Mouse (Mus musculus) embryonic facial prominence, embryonic 11.5 days (tissue): Measurements from ENCODE around the gene Cacna2d3. TPM values are rescaled to one million over a fixed set of nuclear protein-coding genes. Genes with fewer than 3 reads are reported as not detected.

Experiments used
- ATAC-seq: fragments of 200-750 bp; cut with Nextera tagmentation; replicated peaks from 2 replicates; pipeline ENCODE4 v1.8.0; 2017; ENCODE audit warnings: low read depth; ENCODE audit not compliant: insufficient number of reproducible peaks, low FRiP score, low TSS enrichment
- DNase-seq: peaks from one replicate; pipeline ENCODE4 v3.0.0-alpha.2; 2015; ENCODE audit warnings: low spot score
- H3K27ac ChIP-seq: fragments of 300-500 bp; sonication (generic); replicated peaks from 2 replicates; pipeline ENCODE4 v1.5.1; 2014; ENCODE audit warnings: mild to moderate bottlenecking, low read depth, low read length, control low read depth
- H3K27me3 ChIP-seq: fragments of 300-500 bp; sonication (generic); 2 replicates; pipeline ENCODE4 v1.6.1; 2014; ENCODE audit warnings: mild to moderate bottlenecking, low read length, moderate library complexity, mixed read lengths; ENCODE audit not compliant: control insufficient read depth, insufficient read depth
- H3K36me3 ChIP-seq: fragments of 300-500 bp; sonication (generic); replicated peaks from 2 replicates; pipeline ENCODE4 v1.6.1; 2014; ENCODE audit warnings: low read depth, mild to moderate bottlenecking, low read length, moderate library complexity, mixed read lengths; ENCODE audit not compliant: control insufficient read depth, insufficient read depth
- H3K4me1 ChIP-seq: fragments of 300-500 bp; sonication (generic); 2 replicates; pipeline ENCODE4 v1.6.1; 2014; ENCODE audit warnings: low read length, mixed read lengths; ENCODE audit not compliant: control insufficient read depth, insufficient read depth
- H3K4me2 ChIP-seq: fragments of 300-500 bp; sonication (generic); 2 replicates; pipeline ENCODE4 v1.6.1; 2014; ENCODE audit warnings: low read depth, mild to moderate bottlenecking, control low read depth, low read length, moderate library complexity
- H3K4me3 ChIP-seq: fragments of 300-500 bp; sonication (generic); 2 replicates; pipeline ENCODE4 v1.5.1; 2014; ENCODE audit warnings: low read depth, low read length, control low read depth
- H3K9ac ChIP-seq: fragments of 300-500 bp; sonication (generic); replicated peaks from 2 replicates; pipeline ENCODE4 v1.6.1; 2014; ENCODE audit warnings: mild to moderate bottlenecking, control low read depth, low read length
- H3K9me3 ChIP-seq: fragments of 300-500 bp; sonication (generic); replicated peaks from 2 replicates; pipeline ENCODE4 v1.6.1; 2016; ENCODE audit warnings: mild to moderate bottlenecking, low read length, inconsistent platforms, mixed read lengths; ENCODE audit not compliant: control insufficient read depth
- WGBS: fragments of 180-500 bp; shearing (Covaris S2); extraction: QIAGEN DNeasy Blood & Tissue Kit; methylation state at CpG from one replicate; pipeline ENCODE4 v1.1.7; 2014; 5-methylcytosine and 5-hydroxymethylcytosine counted together
- polyA plus RNA-seq: library from polyadenylated mRNA; unstranded; fragments of >200 nt; fragmentation: Nextera tagmentation; extraction: Ambion mirVana; gene quantifications from 2 replicates; pipeline ENCODE4 v1.2.1, GENCODE M21; 2014

Gene Cacna2d3
- polyA plus RNA-seq, 1 experiment from 2014 or later, result 4.0 TPM

- Histone ChIP-seq H3K27me3 (no peaks in the 10 kb centered on the region), H3K27ac (no peak overlapping the region), H3K9me3 (no peaks in the 10 kb centered on the region), H3K4me3 (no peak overlapping the region), H3K9ac (no peak overlapping the region), H3K36me3 (no peaks in the 10 kb centered on the region), H3K4me1 (no peaks in the 10 kb centered on the region), H3K4me2 (no peak overlapping the region)
- DNase-seq (no peak), ATAC-seq (no peak)
- WGBS, result 76% methylated on average over 8 of the region's 8 CpGs
These were observed 93.5 kb downstream of the Cacna2d3 start for GRCm38 (mm10) chr14:29628213-29628612.

GRCm38 (mm10) chr14:29612436-29612835 is 109.2 kb downstream of the Cacna2d3 start:
- 82% methylated on average over 5 of the region's 5 CpGs for WGBS
- no peaks in the 10 kb centered on the region for H3K9me3 ChIP-seq
- no peaks in the 10 kb centered on the region for H3K27me3 ChIP-seq
- no peaks in the 10 kb centered on the region for H3K4me1 ChIP-seq
- no peak overlapping the region for H3K9ac ChIP-seq
- H3K4me3 ChIP-seq, result no peak overlapping the region
- no peak for DNase-seq
- no peaks in the 10 kb centered on the region for H3K36me3 ChIP-seq
- no peak overlapping the region for H3K4me2 ChIP-seq
- ATAC-seq, result no peak
- no peak overlapping the region for H3K27ac ChIP-seq

- no peaks in the 10 kb centered on the region for H3K27me3 ChIP-seq
- DNase-seq, result no peak
- ATAC-seq, result no peak
- 51% methylated on average over 6 of the region's 6 CpGs for WGBS
- H3K4me1 ChIP-seq, result no peaks in the 10 kb centered on the region
- H3K9ac ChIP-seq, result no peak overlapping the region
- no peaks in the 10 kb centered on the region for H3K9me3 ChIP-seq
- no peaks in the 10 kb centered on the region for H3K36me3 ChIP-seq
- no peak overlapping the region for H3K27ac ChIP-seq
- no peak overlapping the region for H3K4me3 ChIP-seq
- H3K4me2 ChIP-seq, result no peak overlapping the region
These were observed 112.9 kb downstream of the Cacna2d3 start for GRCm38 (mm10) chr14:29608761-29609160.

GRCm38 (mm10) chr14:29599428-29599827 is 122.2 kb downstream of the Cacna2d3 start:
- WGBS, result 62% methylated on average over 8 of the region's 8 CpGs
- no peak overlapping the region for H3K27ac ChIP-seq
- no peak overlapping the region for H3K4me2 ChIP-seq
- H3K4me3 ChIP-seq, result no peak overlapping the region
- H3K27me3 ChIP-seq, result no peaks in the 10 kb centered on the region
- ATAC-seq, result no peak
- no peak overlapping the region for H3K9ac ChIP-seq
- DNase-seq, result no peak
- no peaks in the 10 kb centered on the region for H3K36me3 ChIP-seq
- H3K4me1 ChIP-seq, result no peaks in the 10 kb centered on the region
- no peaks in the 10 kb centered on the region for H3K9me3 ChIP-seq

GRCm38 (mm10) chr14:29592896-29593295 is 128.8 kb downstream of the Cacna2d3 start:
- no peak overlapping the region for H3K9ac ChIP-seq
- ATAC-seq, result no peak

GRCm38 (mm10) chr14:29589628-29590027 is 132.0 kb downstream of the Cacna2d3 start:
- WGBS, result 88% methylated on average over 9 of the region's 9 CpGs

More at GRCm38 (mm10) chr14:29592896-29593295, 128.8 kb downstream of the Cacna2d3 start:
- Histone ChIP-seq H3K27me3 (no peaks in the 10 kb centered on the region), H3K36me3 (no peaks in the 10 kb centered on the region), H3K4me2 (no peak overlapping the region), H3K27ac (no peak overlapping the region), H3K4me3 (no peak overlapping the region), H3K4me1 (no peaks in the 10 kb centered on the region), H3K9me3 (no peaks in the 10 kb centered on the region)
- DNase-seq, result no peak
- WGBS, result 84% methylated on average over 4 of the region's 4 CpGs

GRCm38 (mm10) chr14:29581961-29582360 is 139.7 kb downstream of the Cacna2d3 start:
- WGBS, result 57% methylated on average over 2 of the region's 2 CpGs
- no peak overlapping the region for H3K27ac ChIP-seq

More at GRCm38 (mm10) chr14:29589628-29590027, 132.0 kb downstream of the Cacna2d3 start:
- DNase-seq (no peak), ATAC-seq (no peak)
- Histone ChIP-seq H3K9ac (no peak overlapping the region), H3K36me3 (no peaks in the 10 kb centered on the region), H3K27ac (no peak overlapping the region), H3K4me1 (no peaks in the 10 kb centered on the region), H3K4me3 (no peak overlapping the region), H3K27me3 (no peaks in the 10 kb centered on the region), H3K4me2 (no peak overlapping the region), H3K9me3 (no peaks in the 10 kb centered on the region)

GRCm38 (mm10) chr14:29577786-29578185 is 143.9 kb downstream of the Cacna2d3 start:
- no peaks in the 10 kb centered on the region for H3K9me3 ChIP-seq
- DNase-seq (no peak), ATAC-seq (no peak)
- no peak overlapping the region for H3K4me3 ChIP-seq
- 73% methylated on average over 1 of the region's 1 CpGs for WGBS
- H3K9ac ChIP-seq, result no peak overlapping the region
- no peak overlapping the region for H3K27ac ChIP-seq
- no peaks in the 10 kb centered on the region for H3K4me1 ChIP-seq
- H3K27me3 ChIP-seq, result no peaks in the 10 kb centered on the region
- no peak overlapping the region for H3K4me2 ChIP-seq
- no peaks in the 10 kb centered on the region for H3K36me3 ChIP-seq

More at GRCm38 (mm10) chr14:29581961-29582360, 139.7 kb downstream of the Cacna2d3 start:
- H3K27me3 ChIP-seq, result no peaks in the 10 kb centered on the region
- no peak overlapping the region for H3K4me2 ChIP-seq
- DNase-seq, result no peak
- ATAC-seq, result no peak
- no peak overlapping the region for H3K9ac ChIP-seq
- no peaks in the 10 kb centered on the region for H3K4me1 ChIP-seq
- no peaks in the 10 kb centered on the region for H3K9me3 ChIP-seq
- no peak overlapping the region for H3K4me3 ChIP-seq
- no peaks in the 10 kb centered on the region for H3K36me3 ChIP-seq
